Mouse (Mus musculus): ENCODE measurements at regions not wholly inside any gene's neighbourhood (a gene's known extent, or its start where the extent isn't known, plus 50 kb on each side); places are given as distances from the start of the nearest gene placed in this dataset.

GRCm38 (mm10) chr19:45300691-45301431, 62.7 kb upstream of the Btrc start:
- TF ChIP-seq POLR2A (IDR thresholded peaks at IDR 0.05; ENCODE audit: borderline replicate concordance, extremely low read depth, low read depth, low read length) = no peak
- TF ChIP-seq CTCF (IDR thresholded peaks at IDR 0.05; ENCODE audit: insufficient read depth, low read length) = peak; percentile 29
